Mouse (Mus musculus): ENCODE measurements at regions not wholly inside any gene's neighbourhood (a gene's known extent, or its start where the extent isn't known, plus 50 kb on each side); places are given as distances from the start of the nearest gene placed in this dataset.

DNA sequence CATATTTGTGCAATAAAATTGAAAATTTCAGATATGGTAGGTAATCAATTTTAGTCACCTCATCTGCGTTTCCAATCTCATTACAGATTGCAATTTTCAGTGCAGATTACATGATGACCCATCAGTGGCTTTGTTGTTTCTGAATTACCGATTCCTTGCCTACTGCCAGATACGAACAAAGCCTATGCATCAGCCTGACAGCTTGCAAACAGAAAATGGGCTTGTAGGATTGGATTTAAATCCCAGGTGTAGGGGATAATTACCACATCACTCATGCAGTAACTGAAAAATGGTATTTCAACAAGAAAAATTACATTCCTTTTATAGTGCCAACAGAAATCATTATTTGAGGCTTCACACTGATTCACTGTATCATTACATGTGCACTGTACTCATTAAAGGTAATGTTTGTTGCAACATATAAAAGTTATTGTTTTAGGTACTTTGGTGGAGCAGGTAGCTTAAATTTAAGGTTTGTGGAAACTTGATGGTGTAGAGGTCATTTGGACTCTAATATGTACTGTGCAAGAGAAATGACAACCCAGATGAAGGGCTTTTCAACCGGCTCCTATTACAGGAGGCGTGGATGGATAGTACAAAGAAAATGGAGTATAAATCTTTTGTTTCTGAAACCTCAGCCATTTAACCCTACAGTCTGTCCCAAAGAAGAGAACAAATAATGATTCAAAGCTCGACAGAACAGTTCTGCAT lies 797.7 kb downstream of the Nova1 start:
- Histone ChIP-seq H3K9ac (replicated peaks; ENCODE audit: low read length, poor library complexity, severe bottlenecking) (no peak overlapping the region), H3K27ac (ENCODE audit: low read depth, low read length) (no peak overlapping the region), H3K36me3 (ENCODE audit: insufficient read depth, low read length) (no peaks in the 10 kb centered on the region), H3K9me3 (ENCODE audit: low read length) (no peaks in the 10 kb centered on the region), H3K4me1 (ENCODE audit: insufficient read depth, low read length) (no peaks in the 10 kb centered on the region), H3K4me3 (ENCODE audit: low read depth, low read length) (no peak overlapping the region), H3K4me2 (ENCODE audit: low read depth, low read length, poor library complexity, severe bottlenecking) (no peak overlapping the region), H3K27me3 (ENCODE audit: insufficient read depth, low read length) (no peaks in the 10 kb centered on the region)
- 59% methylated on average over 6 of the region's 6 CpGs for WGBS
- DNase-seq (ENCODE audit: low spot score) (peak; percentile 24), ATAC-seq (ENCODE audit: low FRiP score) (no peak)
- TF ChIP-seq CTCF (IDR thresholded peaks at IDR 0.05): no peak

DNA sequence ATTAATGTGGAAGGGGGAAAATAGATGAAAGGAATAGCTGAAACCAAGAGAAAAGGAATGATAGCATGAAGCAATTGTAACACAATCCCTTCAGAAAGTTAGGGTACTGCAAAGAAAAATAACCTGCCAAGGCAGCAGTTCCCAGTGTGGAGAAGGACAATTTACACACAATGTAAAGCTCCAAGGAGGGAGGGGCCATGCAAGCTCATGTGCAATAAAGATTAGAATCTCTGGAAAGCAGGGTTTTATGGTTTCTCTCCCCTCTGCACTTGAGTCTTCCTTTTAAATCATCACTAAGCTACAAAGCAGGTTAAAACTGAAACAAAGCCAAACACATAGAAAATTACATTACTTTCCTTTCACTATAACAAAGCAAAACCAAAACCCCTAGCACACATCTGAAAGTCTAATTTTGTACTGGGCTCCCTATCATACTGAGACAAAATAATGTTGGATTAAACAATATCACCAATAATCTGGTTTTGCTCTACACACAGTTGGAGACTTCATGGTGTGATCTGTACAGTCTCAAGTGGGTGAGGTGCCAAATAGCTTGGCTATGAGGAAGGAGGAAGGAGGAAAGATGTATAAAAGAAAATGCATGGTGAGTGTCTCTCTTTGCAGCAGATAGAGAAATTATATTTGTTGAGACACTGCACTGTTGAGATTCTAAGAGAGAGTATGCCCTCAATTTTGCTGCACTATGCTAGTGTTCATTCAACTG lies 840.9 kb downstream of the Nova1 start:
- DNase-seq (ENCODE audit: low spot score): no peak
- no peak overlapping the region for H3K27ac ChIP-seq (ENCODE audit: low read depth, low read length)
- no peak for ATAC-seq (ENCODE audit: low FRiP score)
- H3K9ac ChIP-seq (replicated peaks; ENCODE audit: low read length, poor library complexity, severe bottlenecking): no peak overlapping the region
- TF ChIP-seq CTCF (IDR thresholded peaks at IDR 0.05): no peak
- H3K27me3 ChIP-seq (ENCODE audit: insufficient read depth, low read length): no peaks in the 10 kb centered on the region
- no peak overlapping the region for H3K4me2 ChIP-seq (ENCODE audit: low read depth, low read length, poor library complexity, severe bottlenecking)
- no peak overlapping the region for H3K4me3 ChIP-seq (ENCODE audit: low read depth, low read length)
- H3K4me1 ChIP-seq (ENCODE audit: insufficient read depth, low read length): no peaks in the 10 kb centered on the region
- H3K36me3 ChIP-seq (ENCODE audit: insufficient read depth, low read length): no peaks in the 10 kb centered on the region
- no peaks in the 10 kb centered on the region for H3K9me3 ChIP-seq (ENCODE audit: low read length)

DNA sequence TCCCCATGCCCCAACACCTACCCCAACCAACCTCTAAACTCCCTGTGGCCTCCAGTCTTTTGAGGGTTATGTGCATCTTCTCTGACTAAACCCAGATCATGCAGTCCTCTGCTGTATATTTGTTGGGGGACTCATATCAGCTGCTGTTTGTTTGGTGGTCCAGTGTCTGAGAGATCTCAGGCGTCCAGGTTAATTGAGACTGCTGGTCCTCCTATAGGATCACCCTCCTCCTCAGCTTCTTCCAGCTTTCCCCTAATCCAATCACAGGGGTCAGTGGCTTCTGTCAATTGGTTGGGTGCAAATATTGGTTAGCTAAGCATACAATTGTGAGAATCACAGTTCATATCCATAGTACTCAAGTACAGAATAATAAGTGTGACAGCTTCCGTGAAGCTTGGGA lies 842.9 kb downstream of the Nova1 start:
- no peak overlapping the region for H3K27ac ChIP-seq (ENCODE audit: low read depth, low read length)
- no peak overlapping the region for H3K9ac ChIP-seq (replicated peaks; ENCODE audit: low read length, poor library complexity, severe bottlenecking)
- ATAC-seq (ENCODE audit: low FRiP score): no peak
- H3K4me2 ChIP-seq (ENCODE audit: low read depth, low read length, poor library complexity, severe bottlenecking): no peak overlapping the region
- DNase-seq (ENCODE audit: low spot score): no peak
- TF ChIP-seq CTCF (IDR thresholded peaks at IDR 0.05): no peak
- no peaks in the 10 kb centered on the region for H3K4me1 ChIP-seq (ENCODE audit: insufficient read depth, low read length)
- no peaks in the 10 kb centered on the region for H3K27me3 ChIP-seq (ENCODE audit: insufficient read depth, low read length)
- no peak overlapping the region for H3K4me3 ChIP-seq (ENCODE audit: low read depth, low read length)
- H3K36me3 ChIP-seq (ENCODE audit: insufficient read depth, low read length): no peaks in the 10 kb centered on the region
- 89% methylated on average over 2 of the region's 2 CpGs for WGBS
- no peaks in the 10 kb centered on the region for H3K9me3 ChIP-seq (ENCODE audit: low read length)

DNA sequence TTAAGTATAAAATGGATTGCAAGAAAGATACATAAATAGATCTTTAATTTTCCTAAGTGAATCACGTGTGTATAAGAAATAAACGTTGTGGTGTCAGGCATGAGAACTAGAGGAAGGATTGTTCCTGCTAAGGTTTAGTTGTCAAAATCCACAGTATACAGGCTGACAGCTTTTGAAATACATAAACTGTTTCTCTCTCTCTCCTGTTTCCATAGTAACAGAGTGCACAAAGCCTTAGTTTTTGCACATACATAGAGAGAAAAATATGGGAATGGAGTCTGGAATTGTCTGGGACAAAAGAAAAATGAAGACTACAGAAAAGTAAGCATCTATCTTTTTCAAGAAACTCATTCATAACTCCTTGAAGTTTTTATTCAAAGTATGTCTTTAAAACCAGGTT lies 848.3 kb downstream of the Nova1 start:
- ATAC-seq (ENCODE audit: low FRiP score) (peak; percentile 70; the same call in 1 of the 2 replicates), DNase-seq (ENCODE audit: low spot score) (peak; percentile 25)
- Histone ChIP-seq H3K27ac (ENCODE audit: low read depth, low read length) (peak overlapping the region; percentile 39; the same call in 1 of the 2 replicates), H3K4me2 (ENCODE audit: low read depth, low read length, poor library complexity, severe bottlenecking) (no peak overlapping the region), H3K36me3 (ENCODE audit: insufficient read depth, low read length) (no peaks in the 10 kb centered on the region), H3K9me3 (ENCODE audit: low read length) (no peaks in the 10 kb centered on the region), H3K27me3 (ENCODE audit: insufficient read depth, low read length) (no peaks in the 10 kb centered on the region), H3K4me3 (ENCODE audit: low read depth, low read length) (no peak overlapping the region), H3K9ac (replicated peaks; ENCODE audit: low read length, poor library complexity, severe bottlenecking) (no peak overlapping the region), H3K4me1 (ENCODE audit: insufficient read depth, low read length) (0 out of 2 replicates have a peak, but pooled peaks cover 3% of the 10 kb centered on the region)
- WGBS: 14% methylated on average over 2 of the region's 2 CpGs
- no peak for TF ChIP-seq CTCF (IDR thresholded peaks at IDR 0.05)

DNA sequence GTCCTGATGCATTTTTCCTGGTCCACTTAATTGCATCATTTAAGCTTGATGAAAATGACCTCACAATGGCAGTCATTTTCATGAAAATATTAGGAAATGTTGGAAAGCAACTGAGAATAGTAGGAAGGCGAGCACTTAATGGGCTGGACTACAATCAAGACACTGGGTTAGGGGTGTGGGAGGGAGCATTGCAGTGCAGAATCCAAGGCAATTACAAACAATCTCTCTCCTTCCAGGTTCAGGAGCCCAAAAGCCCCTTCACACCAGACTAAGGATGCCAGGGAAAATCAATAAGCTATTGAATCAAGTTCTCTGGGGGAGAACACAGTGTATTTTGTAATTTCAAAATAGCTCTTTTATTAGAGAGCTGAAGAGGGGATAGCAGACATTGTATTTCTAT lies 848.8 kb downstream of the Nova1 start:
- peak overlapping the region; percentile 44; the same call in 1 of the 2 replicates for H3K27ac ChIP-seq (ENCODE audit: low read depth, low read length)
- no peak for ATAC-seq (ENCODE audit: low FRiP score)
- H3K9me3 ChIP-seq (ENCODE audit: low read length): no peaks in the 10 kb centered on the region
- H3K4me1 ChIP-seq (ENCODE audit: insufficient read depth, low read length): 0 out of 2 replicates have a peak, but pooled peaks cover 3% of the 10 kb centered on the region
- DNase-seq (ENCODE audit: low spot score): no peak
- no peaks in the 10 kb centered on the region for H3K27me3 ChIP-seq (ENCODE audit: insufficient read depth, low read length)
- H3K9ac ChIP-seq (replicated peaks; ENCODE audit: low read length, poor library complexity, severe bottlenecking): no peak overlapping the region
- 74% methylated on average over 1 of the region's 1 CpGs for WGBS
- no peak overlapping the region for H3K4me2 ChIP-seq (ENCODE audit: low read depth, low read length, poor library complexity, severe bottlenecking)
- no peaks in the 10 kb centered on the region for H3K36me3 ChIP-seq (ENCODE audit: insufficient read depth, low read length)
- no peak for TF ChIP-seq CTCF (IDR thresholded peaks at IDR 0.05)
- H3K4me3 ChIP-seq (ENCODE audit: low read depth, low read length): no peak overlapping the region

DNA sequence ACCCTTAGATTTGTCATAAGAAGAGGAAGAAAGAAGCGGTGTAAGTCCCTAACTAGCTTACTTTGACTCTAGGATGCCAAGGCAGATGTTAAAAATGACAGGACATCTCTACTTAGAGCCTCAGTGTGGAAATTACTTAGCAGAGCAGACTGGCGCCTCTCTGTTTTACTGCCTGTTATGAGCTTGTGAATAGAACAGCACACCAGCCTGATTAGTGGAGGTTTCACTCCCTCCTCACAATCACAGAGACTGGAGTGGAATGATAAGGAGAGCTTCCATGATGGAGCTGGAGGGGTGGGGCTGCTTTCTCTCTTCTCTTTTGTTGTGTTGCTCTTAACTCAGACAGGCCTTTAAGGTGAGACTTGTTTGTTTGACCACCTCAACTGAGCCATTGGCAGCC lies 871.8 kb downstream of the Nova1 start:
- H3K4me2 ChIP-seq (ENCODE audit: low read depth, low read length, poor library complexity, severe bottlenecking): no peak overlapping the region
- 84% methylated on average over 2 of the region's 2 CpGs for WGBS
- no peak overlapping the region for H3K27ac ChIP-seq (ENCODE audit: low read depth, low read length)
- H3K27me3 ChIP-seq (ENCODE audit: insufficient read depth, low read length): no peaks in the 10 kb centered on the region
- H3K4me1 ChIP-seq (ENCODE audit: insufficient read depth, low read length): no peaks in the 10 kb centered on the region
- no peak for TF ChIP-seq CTCF (IDR thresholded peaks at IDR 0.05)
- no peak overlapping the region for H3K4me3 ChIP-seq (ENCODE audit: low read depth, low read length)
- ATAC-seq (ENCODE audit: low FRiP score): no peak
- no peaks in the 10 kb centered on the region for H3K36me3 ChIP-seq (ENCODE audit: insufficient read depth, low read length)
- no peaks in the 10 kb centered on the region for H3K9me3 ChIP-seq (ENCODE audit: low read length)
- no peak for DNase-seq (ENCODE audit: low spot score)
- H3K9ac ChIP-seq (replicated peaks; ENCODE audit: low read length, poor library complexity, severe bottlenecking): no peak overlapping the region

Measured in midbrain, postnatal 0 days (tissue).